Mouse (Mus musculus) testis, postnatal 14 days (tissue): ENCODE results near the gene Ap1m2.

Experiments used
- DNase-seq: peaks from one replicate; pipeline ENCODE4 v3.0.0; 2021; ENCODE audit warnings: low spot score

The Ap1m2 gene

DNA sequence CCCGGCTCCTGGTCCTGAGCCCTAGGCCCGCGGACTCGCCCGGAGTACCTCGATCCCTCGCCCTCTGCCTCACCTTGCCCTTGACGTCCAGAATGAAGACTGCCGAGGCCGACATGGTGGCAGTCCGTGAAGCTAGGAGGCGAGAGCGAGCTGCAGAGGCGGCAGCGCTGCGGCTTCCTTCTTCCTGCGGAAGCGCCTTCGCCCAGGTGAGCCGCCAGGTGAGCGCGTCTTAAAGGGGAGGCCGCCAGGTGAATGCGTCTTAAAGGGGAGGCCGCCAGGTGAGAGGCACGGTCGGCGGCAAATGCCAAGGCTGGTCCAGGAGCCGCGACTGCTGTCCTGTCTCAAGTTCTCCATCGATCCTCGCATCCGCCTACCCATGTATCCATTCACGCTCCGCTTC is at the start of gene Ap1m2:
TSS of gene Ap1m2 (minus strand) at position 204 of the 400 bp plus-strand sequence.
- no peak for DNase-seq

DNA sequence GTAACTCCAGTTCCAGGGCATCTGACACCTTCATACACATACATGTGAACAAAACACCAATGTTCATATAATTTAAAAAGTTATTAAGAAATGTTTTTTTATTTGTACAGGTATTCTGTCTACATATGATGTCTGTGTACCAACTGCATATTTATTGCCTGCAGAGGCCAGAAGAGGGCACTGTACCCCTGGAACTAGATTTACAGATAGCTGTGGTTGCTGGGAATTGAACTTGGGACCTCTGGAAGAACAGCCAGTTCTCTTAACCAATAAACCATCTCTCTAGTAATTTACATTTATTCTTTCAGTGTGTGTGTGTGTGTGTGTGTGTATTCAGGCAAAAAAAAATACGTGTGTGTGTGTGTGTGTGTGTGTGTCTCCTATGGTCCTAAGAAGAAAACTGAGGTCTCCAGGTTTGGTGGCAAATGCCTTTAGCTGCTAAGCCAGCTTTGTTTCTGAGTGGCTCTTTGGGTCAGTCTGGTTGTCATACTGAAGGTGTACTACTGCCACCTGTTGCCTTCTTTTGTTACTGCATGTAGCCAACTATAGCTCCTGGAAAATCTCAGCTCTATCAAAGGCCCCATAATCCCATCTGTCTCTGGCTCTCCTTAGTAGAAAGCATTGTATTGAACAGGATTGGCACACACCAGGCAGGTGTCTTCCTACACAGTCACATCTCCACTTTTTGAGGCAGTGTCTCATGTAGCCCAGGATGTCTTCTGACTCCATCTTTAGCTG is 45.0 kb upstream of the Ap1m2 start:
- DNase-seq: peak; percentile 46

DNA sequence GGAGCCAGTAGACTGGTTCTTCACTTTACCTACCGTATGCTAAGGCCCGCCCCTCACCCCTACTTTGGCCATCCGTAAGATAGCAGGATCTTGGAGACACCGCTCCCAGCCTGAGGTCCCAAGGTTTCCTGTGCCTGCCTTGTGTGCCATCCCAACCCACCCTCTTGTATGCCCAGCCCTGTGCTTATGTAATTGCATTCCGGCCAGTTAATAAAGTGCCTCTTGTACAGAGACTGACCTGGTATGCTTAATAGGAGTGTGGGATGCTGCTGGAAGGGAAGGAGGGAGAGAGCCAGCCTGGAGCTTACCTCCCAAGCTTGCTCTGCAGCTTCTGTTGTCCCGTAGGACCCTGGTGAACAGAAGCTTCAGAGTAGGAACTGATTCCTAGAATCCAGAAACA is 42.7 kb upstream of the Ap1m2 start:
- DNase-seq: no peak

DNA sequence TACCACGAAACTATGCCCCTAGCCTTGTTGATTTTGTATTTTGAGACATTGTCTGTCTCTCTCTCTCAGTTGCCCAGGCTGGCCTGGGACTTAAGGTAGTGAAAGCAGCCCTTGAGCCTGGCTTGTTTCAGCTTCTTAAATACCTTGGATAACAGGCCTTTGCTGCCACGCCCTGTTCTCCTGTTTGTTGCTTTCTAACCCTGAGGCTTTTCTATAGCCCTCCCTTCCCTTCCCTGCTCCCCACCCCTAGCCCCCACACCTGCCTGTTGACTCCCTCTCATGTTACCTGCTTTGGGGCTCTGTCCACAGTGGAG is 41.2 kb upstream of the Ap1m2 start:
- DNase-seq: no peak

DNA sequence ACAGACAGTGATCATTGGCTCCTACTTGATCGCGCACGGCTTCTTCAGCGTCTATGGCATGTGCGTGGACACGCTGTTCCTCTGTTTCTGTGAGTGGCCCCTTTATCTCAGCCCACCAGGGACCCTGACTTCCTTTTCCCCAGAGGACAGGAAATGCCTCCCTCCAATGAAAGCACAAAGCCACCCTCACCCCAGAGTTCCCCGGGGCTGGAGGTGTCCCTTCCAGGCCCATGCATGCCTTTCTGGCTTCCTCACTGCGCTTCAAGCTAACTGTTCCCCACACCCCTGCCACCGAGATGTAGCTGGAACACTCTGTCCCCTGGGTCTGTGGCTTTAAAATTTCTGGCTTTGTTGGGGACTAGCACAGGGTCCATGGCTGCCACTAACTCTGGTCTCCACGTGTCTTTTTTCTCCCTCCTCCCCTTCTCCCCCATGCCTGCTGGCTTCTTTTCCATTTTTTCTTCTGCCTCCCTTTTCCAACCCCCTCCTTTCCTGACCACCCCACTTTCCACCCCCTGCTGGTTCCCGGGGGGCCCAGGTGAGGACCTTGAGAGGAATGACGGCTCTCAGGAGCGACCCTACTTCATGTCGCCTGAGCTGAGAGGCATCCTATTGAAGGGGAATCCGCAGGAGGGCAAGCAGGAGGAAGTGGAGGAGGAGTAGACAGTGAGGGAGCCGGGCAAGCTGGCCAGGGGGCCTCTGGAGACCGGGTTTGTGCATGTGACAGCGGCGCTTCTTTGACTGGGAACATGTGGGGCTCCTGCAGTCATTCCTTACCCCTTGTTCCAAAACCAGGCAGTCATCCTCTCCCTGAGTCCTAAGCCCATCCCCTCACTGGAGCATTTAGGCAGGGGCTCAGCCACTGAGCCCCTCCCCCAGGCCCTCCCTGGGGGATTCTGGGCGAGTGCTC is 40.6 kb upstream of the Ap1m2 start:
- no peak for DNase-seq

DNA sequence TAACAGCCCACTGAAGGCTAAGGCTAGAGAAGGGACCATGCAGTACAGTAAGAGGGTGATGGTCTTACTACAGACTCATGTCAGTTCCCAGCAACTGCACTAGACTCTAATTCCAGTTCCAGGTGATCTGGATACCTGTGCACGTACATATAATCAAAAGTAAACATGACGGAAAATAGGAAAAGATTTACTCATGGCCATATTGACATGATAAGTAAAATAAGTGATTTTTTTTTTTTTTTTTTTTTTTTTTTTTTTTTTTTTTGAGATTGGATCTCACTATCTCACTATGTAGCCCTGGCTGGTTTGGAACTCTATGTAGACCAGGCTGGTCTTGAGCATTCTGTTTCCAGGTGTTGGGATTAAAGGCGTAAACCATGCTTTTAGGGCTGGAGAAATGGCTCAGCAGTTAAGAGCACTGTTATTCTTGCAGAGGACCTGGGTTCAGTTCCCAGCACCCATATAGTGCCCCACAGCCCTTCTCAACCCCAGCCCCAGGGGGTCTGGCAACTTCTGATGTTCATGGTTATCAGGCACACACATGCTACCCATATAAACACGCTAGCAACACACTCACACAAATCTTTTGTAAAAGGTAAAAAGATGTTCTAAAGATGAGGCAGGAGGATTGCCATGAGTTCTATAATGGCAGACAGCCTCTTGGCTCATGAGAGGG is 39.7 kb upstream of the Ap1m2 start:
- no peak for DNase-seq

DNA sequence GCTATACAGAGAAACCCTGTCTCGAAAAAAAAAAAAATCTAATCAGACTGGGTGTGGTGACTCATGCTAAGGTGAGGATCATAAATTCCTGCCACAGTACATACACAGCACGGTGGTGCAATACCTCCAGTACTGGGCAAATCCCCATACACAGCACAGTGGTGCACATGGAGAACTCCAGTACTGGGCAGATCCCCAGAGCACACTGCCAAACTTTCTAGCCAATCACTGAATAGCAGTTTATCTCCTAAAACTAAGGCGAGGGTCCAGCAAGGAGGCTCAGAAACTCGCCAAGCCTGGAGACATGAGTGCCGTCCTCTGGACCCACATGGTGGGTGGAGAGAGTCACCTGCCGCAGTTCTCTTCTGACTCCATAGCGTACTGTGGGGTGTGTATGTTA is 39.0 kb upstream of the Ap1m2 start:
- no peak for DNase-seq

DNA sequence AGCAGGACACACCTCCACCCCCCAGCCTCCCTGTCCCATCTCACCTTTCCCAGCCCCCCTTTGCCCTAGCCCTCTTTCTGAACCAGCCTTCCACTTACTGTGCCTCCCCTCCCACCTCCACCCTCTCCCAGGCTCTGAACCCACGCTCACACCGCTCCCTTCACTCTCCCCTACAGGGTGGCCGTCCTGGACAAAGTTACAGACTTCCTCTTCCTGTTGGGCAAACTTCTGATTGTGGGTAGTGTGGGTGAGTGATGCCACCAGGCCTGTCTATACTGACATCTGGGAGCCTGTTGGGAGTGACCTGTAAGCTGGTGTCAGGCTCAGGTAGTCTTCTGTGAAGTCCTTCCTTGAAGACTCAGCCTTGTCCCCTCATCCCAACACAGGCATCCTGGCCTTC is 36.0 kb upstream of the Ap1m2 start:
- DNase-seq: no peak

DNA sequence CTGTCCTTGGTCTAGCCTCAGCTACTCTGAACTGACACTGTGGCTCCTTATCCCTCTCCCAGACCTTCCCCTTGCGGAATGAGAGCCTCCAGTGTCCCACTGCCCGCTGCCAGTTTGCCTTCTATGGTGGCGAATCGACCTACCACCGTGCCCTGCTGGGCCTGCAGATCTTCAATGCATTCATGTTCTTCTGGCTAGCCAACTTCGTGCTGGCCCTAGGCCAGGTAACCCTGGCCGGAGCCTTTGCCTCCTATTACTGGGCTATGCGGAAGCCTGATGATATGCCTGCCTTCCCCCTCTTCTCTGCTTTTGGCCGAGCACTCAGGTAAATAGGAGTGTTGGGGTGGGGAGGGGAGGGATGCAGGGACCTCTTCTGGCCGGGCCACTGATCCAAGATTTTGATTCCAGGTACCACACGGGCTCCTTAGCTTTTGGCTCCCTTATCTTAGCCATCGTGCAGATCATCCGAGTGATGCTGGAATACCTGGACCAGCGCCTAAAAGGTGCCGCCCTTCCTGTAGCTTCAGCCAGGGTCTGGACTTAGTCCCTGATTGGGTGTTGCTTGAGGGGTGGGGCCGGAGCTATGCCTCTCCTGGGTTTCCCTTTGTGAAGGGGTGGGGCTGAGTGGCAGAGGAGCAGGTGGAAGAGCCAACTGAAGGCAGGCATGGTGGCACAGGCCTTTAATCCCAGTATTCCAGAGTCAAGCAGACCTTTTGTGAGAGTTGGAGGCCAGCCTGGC is 34.7 kb upstream of the Ap1m2 start:
- no peak for DNase-seq

DNA sequence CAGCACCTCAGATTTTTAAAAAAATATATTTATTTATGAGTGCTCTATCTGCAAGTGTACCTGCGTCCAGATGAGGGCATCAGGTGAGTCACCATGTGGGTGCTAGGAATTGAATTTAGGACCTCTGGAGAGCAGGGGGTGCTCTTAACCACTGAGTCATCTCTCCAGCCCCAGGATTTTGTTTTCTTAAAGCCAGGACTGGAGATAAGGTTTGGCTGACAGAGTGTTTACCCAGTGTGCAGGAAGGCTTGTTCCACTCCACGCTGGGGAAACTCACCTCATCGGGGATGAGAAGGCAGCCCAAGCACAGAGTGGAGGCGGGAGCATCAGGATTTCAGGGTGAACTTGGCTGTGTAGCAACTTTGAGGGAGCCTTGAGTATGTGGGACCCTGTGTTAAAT is 28.3 kb upstream of the Ap1m2 start:
- no peak for DNase-seq

DNA sequence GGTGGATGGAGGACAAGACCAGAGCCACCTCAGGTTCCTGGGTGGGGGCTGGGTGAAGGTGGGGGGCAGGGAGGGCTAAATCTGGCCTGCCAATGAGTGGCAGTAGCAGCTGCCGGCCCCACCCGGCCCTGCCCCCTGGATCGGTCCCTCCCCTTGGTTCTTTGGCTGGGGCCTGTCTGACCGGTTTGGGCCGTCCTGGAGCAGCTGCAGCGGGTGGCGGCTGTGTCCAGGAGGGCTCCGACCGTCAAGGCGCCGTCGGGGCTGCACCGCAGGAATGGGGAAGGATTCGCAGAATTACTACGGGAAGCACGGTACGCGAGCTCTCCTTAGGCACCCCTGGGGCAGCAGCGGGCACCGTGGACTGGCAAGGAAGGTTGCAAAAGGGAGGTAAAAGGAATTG is 25.5 kb upstream of the Ap1m2 start:
- no peak for DNase-seq

DNA sequence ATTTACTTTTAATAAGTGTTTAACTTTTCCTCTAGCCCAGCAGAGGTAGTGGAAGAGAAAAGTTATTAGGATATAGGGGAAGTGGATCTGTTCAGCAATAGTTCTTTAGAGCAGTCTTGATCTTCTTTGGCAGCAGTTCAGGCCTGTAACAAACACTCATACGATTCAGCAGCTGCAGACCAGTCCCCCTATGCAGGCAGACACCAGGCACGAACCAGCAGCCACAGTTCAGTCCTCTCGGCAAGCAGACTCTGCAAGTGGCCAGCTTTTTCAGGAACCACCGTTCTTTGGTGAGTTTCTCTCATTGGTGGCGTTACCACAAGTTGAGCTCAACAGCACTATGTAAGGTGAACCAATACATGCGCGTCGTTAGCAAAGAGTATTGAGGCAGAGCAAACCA is 24.4 kb upstream of the Ap1m2 start:
- no peak for DNase-seq

DNA sequence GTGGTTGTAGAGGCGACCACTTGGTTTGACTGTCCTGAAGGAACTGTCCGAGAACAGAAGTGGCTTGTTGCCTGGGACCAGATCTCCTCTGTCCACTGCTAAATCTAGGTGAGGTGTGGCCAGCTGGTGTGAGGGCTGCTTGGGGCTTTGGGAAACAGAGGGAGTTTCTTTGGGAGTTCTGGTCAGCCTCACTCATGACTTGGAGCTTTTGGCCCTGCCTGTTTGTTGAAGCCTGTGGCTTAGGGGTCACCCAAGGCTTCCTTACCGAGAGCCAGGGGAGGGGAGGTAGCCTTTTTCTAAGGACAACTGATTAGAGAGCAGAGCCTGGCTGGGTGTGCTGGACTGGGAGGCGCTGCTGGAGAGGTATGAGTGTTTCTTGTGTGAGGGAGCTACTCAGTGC is 23.3 kb upstream of the Ap1m2 start:
- peak; percentile 68 for DNase-seq

DNA sequence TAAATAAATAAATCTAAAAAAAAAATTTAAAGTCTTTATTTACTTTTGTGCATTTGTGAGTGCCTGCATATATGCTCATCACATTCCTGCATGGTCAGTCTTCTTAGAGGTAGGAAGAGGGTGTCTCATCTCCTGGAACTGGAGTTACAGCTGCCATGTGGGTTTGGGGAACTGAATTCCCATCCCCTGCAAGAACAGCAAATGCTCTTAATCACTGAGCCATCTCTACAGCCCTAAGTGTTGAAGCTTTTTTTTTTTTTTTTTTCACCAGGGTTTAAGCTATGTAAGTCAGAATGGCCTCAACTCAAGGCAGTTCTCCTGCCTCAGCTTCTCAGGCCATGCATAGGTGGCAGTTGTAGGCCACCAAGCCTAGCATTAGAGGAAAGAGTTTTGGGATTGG is 22.6 kb upstream of the Ap1m2 start:
- DNase-seq: no peak

DNA sequence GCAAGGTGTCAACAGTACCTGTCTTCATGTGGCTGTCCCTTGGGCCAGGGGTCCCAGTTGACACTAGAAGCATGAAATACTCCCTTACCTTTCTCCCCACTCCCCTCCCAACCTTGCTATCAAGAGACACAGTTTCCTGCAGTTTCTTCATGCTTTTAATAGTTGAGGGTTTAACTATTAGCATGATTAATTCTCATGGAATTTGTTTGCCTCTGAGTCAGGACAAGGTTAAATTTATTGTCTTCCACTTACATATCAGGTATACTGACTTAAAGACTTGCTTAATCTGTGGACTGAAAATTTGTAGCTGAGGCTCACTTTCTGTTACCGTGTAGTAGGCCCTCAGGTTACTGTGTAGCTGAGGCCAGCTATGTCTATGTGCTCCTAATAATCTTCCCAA is 21.4 kb upstream of the Ap1m2 start:
- DNase-seq: no peak

DNA sequence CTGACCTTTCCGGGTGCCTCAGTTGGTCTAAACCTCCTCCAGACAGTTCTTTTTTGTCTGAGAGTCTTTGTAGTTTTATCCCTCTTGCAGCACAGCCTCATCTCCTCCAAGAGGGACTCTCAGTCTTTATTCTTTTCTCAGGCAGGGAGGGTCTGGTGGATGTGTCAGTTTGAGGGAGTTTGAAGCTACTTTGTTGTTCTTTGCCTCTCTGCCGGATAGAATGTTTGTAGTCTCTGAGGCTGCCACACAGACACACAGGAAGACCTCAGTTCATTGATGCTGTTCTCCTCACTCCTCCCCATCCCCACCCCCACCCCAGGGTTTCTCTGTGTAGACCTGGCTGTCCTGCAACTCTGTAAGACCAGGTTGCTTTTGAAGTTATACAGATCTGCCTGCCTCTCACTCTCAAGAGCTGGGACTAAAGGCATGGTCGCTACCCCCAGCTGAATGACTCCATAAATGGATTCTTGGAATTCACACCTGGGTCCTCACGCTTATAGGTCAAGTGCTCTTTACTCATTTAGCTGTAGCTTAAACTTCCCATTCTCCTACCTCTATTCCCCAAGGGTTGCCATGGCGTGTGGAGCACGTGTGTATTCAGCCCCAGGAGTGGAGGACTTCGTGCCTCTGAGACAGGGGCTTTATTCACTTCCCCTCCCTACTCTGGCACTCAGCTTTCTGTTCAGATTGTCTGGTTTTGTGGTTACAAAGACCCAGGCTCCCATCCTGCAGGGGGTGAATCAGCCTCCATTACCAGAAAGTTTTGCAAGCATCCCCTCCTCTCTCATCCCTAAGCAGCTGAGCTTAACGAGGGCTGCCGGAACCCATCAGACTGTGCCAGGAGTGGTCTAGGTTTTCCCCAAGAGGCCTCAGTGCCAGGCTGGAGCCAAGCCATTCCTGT is 20.3 kb upstream of the Ap1m2 start:
- DNase-seq: no peak

DNA sequence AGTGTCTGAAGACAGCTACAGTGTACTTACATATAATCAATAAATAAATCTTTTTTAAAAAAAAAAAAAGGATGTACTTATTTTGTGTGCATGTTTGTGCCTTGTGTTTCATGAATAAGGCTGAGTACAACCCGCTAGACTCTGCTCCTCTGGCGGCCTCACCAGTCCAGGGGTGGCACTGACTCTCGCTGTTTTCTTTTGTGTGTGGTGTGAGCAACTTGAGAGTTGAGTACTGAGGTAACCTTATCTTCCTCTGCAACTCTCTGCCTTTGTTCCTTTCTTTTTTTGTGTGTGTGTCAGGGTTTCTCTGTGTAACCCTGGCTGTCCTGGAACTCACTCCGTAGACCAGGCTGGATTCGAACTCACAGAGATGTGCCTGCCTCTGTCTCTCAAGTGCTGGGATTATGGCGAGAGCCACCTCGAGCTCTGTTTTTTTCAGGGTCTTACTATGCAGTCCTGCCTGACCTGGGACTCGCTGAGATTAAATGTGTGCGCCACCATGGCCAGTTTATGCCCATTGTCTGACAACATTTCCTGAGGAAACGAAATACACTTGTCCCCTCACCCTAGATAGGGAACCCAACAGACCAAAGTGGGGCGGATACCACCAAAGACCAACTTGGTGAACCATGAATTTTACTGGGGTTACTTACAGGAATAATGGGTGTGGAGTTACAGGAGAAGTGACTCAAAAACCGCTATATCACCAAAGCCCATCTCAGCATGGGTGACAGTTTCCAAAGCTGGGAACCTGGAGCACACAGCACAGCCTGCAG is 19.4 kb upstream of the Ap1m2 start:
- DNase-seq: no peak

DNA sequence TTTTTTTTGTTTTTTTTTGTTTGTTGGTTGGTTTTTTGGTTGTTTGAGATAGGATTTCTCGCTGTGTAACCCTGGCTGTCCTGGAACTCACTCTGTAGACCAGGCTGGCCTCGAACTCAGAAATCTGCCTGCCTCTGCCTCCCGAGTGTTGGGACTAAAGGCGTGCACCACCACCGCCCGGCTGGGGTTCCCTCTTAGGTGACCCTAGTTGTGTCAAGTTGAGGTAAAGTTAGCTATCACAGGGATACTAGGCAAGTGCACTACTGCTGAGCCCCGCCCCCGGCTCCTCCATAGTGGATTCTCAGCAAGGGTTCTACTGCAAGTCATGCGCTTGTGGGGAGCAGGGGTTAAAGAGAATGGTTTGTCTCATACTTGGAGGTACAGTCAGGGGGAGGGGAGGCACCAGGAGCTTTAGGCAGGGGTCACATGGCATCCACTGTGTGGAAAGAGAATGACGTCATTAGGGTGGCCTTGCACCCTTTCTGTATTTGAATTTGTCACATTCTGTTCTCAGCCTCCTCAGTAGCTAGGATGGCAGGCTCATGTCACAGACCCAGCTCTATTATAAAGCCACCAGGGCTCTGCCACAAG is 17.7 kb upstream of the Ap1m2 start:
- DNase-seq: no peak

DNA sequence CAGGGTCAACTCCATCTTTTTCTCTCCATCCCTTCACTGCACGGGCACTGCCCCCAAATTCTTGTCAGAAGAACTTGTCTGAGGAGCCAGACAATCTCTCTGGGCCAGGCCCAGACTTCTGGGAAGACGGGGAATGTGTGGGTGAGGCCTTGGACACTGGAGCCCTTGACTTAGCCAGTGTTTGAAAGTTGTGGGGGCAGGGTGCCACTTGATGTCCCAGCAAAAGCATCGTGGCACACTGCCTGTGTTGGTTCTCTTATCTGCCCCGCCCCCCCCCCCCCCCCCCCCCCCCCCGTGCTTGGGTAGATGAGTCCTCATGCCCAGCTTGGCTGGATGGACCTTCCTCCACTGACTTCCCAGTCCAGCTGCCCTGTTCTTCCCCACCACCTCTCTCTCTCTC is 16.9 kb upstream of the Ap1m2 start:
- peak; percentile 82 for DNase-seq

DNA sequence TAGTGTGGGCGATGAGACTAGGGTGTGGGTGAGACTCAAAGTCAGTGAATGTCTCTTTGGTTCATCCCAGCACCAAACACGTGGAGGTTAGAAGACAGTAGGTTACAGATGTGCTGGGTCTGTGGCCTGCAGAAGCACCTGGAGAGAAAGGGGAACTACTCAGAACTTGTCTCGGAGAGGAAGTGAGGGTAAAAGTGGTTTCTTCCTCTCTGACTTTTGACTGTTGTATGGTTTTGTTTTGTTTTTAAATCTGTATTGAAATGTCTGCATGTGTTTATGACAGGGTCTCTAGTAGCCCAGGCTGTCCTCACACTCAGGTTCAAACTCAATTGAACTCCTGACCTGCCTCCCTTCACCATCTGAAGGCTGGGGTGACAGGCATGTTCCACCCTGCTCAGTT is 15.9 kb upstream of the Ap1m2 start:
- DNase-seq: no peak
